Mouse (Mus musculus): ENCODE data around the gene Gm10681. TPM values are rescaled to one million over a fixed set of nuclear protein-coding genes. Genes with fewer than 3 reads are reported as not detected.
"Not testable (repeated sequence)": the region's sequence is repeated elsewhere in the genome, so short reads cannot be mapped to it uniquely, and the experiment has no call there.

Gene Gm10681
- polyA plus RNA-seq, 1 experiment from 2014 or later: 0.17 TPM

DNA sequence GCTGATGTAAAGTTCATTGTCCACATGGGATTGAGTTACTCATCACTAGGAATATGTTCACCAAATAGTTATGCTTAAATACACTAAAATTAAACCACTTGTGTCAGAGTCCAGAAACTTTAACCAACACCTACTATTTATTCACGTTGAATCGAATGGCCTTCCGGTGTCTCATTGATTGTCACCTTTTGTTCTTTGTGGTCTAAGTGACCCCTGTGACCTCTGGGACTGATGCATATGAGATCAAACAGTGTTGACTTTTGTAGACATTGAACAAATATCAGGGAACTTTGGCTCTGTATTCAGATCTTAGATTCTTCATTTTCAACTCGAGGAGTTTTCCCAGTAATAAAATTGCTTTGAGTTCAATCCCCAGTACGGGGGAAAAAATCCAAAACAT is 81.4 kb downstream of the Gm10681 start:
- not testable (repeated sequence) for DNase-seq; H3K4me2 ChIP-seq; H3K4me1 ChIP-seq (replicated peaks); H3K27ac ChIP-seq; H3K36me3 ChIP-seq; H3K9ac ChIP-seq; H3K4me3 ChIP-seq (replicated peaks); H3K27me3 ChIP-seq; H3K9me3 ChIP-seq (replicated peaks)
- peak; percentile 70 for ATAC-seq (ENCODE audit: low read depth)
- no CpG with 5 or more reads among the region's 5 CpGs for WGBS (ENCODE audit: insufficient replicate concordance)

Other genes with a start within 250 kb of the Gm10681 start
- 305 and 316 TPM in 2 replicates for gene Phgdh, start 248.8 kb downstream of the Gm10681 start, polyA plus RNA-seq (2015; fragmentation: Nextera tagmentation; extraction: Ambion mirVana)
- gene Zfp697, start 206.3 kb downstream of the Gm10681 start, polyA plus RNA-seq (2015; fragmentation: Nextera tagmentation; extraction: Ambion mirVana): 2.0 and 2.8 TPM in 2 replicates
- gene Gm4450, start 131.7 kb downstream of the Gm10681 start, polyA plus RNA-seq (2015; fragmentation: Nextera tagmentation; extraction: Ambion mirVana): not detected in 2 replicates
- 0.17 and 0.31 TPM in 2 replicates for gene Hsd3b4, start 78.3 kb downstream of the Gm10681 start, polyA plus RNA-seq (2015; fragmentation: Nextera tagmentation; extraction: Ambion mirVana)
- gene Hsd3b5, start 41.4 kb upstream of the Gm10681 start, polyA plus RNA-seq (2015; fragmentation: Nextera tagmentation; extraction: Ambion mirVana): 0.08 TPM in 1 of 2 replicates, not detected in the other
- gene Hsd3b2, start 135.7 kb upstream of the Gm10681 start, polyA plus RNA-seq (2015; fragmentation: Nextera tagmentation; extraction: Ambion mirVana): not detected in 2 replicates
- 0.54 and 1.3 TPM in 2 replicates for gene Hsd3b3, start 174.3 kb upstream of the Gm10681 start, polyA plus RNA-seq (2015; fragmentation: Nextera tagmentation; extraction: Ambion mirVana)
- 15.0 and 15.5 TPM in 2 replicates for gene Hsd3b6, start 225.6 kb upstream of the Gm10681 start, polyA plus RNA-seq (2015; fragmentation: Nextera tagmentation; extraction: Ambion mirVana)

Data from liver, embryonic 13.5 days (tissue).